Mouse (Mus musculus) lung, embryonic 14.5 days (tissue): ENCODE data around the gene Ndufa8. TPM values are rescaled to one million over a fixed set of nuclear protein-coding genes. Genes with fewer than 3 reads are reported as not detected.

Source experiments
- ATAC-seq: fragments of 200-750 bp; cut with Nextera tagmentation; 2 replicates; pipeline ENCODE4 v1.8.0; 2017; ENCODE audit warnings: mild to moderate bottlenecking, moderate TSS enrichment, moderate library complexity; ENCODE audit not compliant: insufficient read depth
- DNase-seq: peaks from one replicate; pipeline ENCODE4 v3.0.0-alpha.2; 2015
- H3K27ac ChIP-seq: fragments of 300-500 bp; sonication (generic); 2 replicates; pipeline ENCODE4 v1.5.1; 2014; ENCODE audit warnings: low read depth, mild to moderate bottlenecking, moderate library complexity
- H3K27me3 ChIP-seq: fragments of 300-500 bp; sonication (generic); 2 replicates; pipeline ENCODE4 v1.6.1; 2014; ENCODE audit warnings: low read length, control low read depth; ENCODE audit not compliant: insufficient read depth
- H3K36me3 ChIP-seq: fragments of 300-500 bp; sonication (generic); 2 replicates; pipeline ENCODE4 v1.6.1; 2014; ENCODE audit warnings: control low read depth; ENCODE audit not compliant: insufficient read depth
- H3K4me1 ChIP-seq: fragments of 300-500 bp; sonication (generic); 2 replicates; pipeline ENCODE4 v1.6.1; 2014; ENCODE audit warnings: antibody characterized with exemption, control low read depth; ENCODE audit not compliant: insufficient read depth
- H3K4me2 ChIP-seq: fragments of 300-500 bp; sonication (generic); 2 replicates; pipeline ENCODE4 v1.6.1; 2014; ENCODE audit warnings: mild to moderate bottlenecking
- H3K4me3 ChIP-seq: fragments of 300-500 bp; sonication (generic); 2 replicates; pipeline ENCODE4 v1.5.1; 2014; ENCODE audit warnings: low read depth, low read length
- H3K9ac ChIP-seq: fragments of 300-500 bp; sonication (generic); 2 replicates; pipeline ENCODE4 v1.6.1; 2014
- H3K9me3 ChIP-seq: fragments of 300-500 bp; sonication (generic); 2 replicates; pipeline ENCODE4 v1.6.1; 2016; ENCODE audit warnings: low read depth, low read length, control low read depth
- CTCF ChIP-seq: IDR thresholded peaks from 2 replicates; pipeline ENCODE4 v1.5.1; 2016; ENCODE audit warnings: antibody characterized with exemption, low read depth
- WGBS: fragments of 180-500 bp; shearing (Covaris S2); extraction: QIAGEN DNeasy Blood & Tissue Kit; methylation state at CpG from one replicate; pipeline ENCODE4 v1.1.7; 2014; 5-methylcytosine and 5-hydroxymethylcytosine counted together
- polyA plus RNA-seq: library from polyadenylated mRNA; unstranded; fragments of >200 nt; fragmentation: Nextera tagmentation; extraction: Ambion mirVana; gene quantifications from 2 replicates; pipeline ENCODE4 v1.2.1, GENCODE M21; 2014

Ndufa8 gene
- polyA plus RNA-seq, 1 experiment from 2014 or later, result 247 TPM

DNA sequence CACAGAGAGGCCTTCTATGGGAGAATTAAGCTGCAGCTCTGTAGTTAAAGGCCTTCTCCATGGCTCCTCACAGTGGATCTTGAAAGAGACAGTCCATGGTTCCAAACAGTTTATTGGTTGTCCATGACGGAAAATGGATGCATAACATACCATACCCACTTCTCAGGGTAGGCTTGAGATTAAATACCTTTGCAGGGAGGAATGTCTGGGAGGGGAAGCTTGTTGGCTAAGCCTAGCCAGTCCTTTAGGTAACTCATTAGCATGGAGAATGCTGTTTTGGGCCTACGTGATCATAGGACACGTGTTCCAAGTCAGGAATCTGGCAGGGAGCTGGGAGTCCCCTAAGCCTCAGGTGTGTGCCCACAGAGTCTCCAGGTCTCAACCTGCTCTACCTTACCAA lies 56.9 kb downstream of the Ndufa8 start:
- Histone ChIP-seq H3K4me3 (no peak overlapping the region), H3K36me3 (no peaks in the 10 kb centered on the region), H3K27ac (no peak overlapping the region), H3K9ac (no peak overlapping the region), H3K4me1 (no peaks in the 10 kb centered on the region), H3K27me3 (no peaks in the 10 kb centered on the region), H3K4me2 (no peak overlapping the region), H3K9me3 (no peaks in the 10 kb centered on the region)
- DNase-seq (no peak), ATAC-seq (no peak)
- no peak for TF ChIP-seq CTCF
- 78% methylated on average over 3 of the region's 3 CpGs for WGBS

Other genes with a start within 250 kb of the Ndufa8 start
- 1.2 TPM in 2 replicates for gene Ttll11, start 69.5 kb downstream of the Ndufa8 start, polyA plus RNA-seq
- gene Morn5, start 52 bp upstream of the Ndufa8 start, polyA plus RNA-seq, result 0.54 and 1.0 TPM in 2 replicates
- gene Lhx6, start 56.0 kb upstream of the Ndufa8 start, polyA plus RNA-seq, result 10.8 and 12.8 TPM in 2 replicates
- 30.4 and 42.3 TPM in 2 replicates for gene Mrrf, start 87.0 kb upstream of the Ndufa8 start, polyA plus RNA-seq
- gene Rbm18, start 87.4 kb upstream of the Ndufa8 start, polyA plus RNA-seq, result 71.1 and 76.4 TPM in 2 replicates
- 30.2 and 33.4 TPM in 2 replicates for gene Ptgs1, start 181.0 kb upstream of the Ndufa8 start, polyA plus RNA-seq